Mouse (Mus musculus) liver, adult 2 months (tissue): ENCODE results near the gene Rab4a.

ENCODE experiments used
- CTCF ChIP-seq: fragments of 200-500 bp; IDR thresholded peaks from 2 replicates; pipeline ENCODE4 v1.5.1; 2011; ENCODE audit warnings: low read depth, low read length, control low read depth
- POLR2A ChIP-seq: fragments of 200-500 bp; IDR thresholded peaks from 2 replicates; pipeline ENCODE4 v1.6.1; 2011; ENCODE audit warnings: low read length, control low read depth; ENCODE audit not compliant: insufficient read depth; ENCODE audit errors: extremely low read depth

- no peak for TF ChIP-seq CTCF
- no peak for TF ChIP-seq POLR2A
These were observed 6.4 kb downstream of the Rab4a start for GRCm38 (mm10) chr8:123812227-123812626.
